Mouse (Mus musculus): ENCODE measurements around the gene Fbxl2.

Gene Fbxl2

DNA sequence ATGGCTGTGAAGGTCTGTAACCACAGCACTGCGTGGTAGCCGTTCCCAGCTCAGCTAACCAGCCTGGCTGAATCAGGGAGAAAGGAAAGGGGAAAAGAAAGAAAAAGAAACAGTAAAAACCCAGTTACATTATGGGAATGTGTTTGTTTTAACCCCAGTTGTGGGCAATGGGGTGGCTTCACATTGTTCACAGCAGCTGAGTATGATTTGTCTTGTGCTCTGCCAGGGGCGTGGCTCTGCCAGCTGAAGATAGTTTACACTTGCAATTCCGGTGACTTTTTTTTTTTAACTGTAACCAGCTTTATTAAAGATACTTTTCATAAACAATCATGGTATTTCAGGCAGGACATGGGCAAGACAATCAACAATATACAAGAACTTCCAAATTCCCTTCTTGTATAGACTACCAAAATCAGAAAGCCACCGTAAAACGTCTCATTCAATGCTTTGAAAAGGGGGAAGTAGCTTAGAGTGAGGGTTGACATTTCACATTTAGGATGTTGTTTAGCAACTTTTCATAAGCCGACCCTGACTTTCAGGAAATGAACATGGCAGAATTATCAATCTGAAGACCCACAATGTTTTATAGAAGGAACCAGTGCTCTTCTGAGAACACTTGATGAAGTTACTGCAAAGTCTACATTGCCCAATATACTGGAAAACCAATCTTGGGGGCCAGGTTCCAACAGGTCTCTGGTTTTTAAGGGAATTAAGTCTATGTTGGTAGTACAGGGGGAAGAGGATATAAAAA is 26.8 kb downstream of the Fbxl2 start:
- DNase-seq (ENCODE audit: low spot score): no peak

DNA sequence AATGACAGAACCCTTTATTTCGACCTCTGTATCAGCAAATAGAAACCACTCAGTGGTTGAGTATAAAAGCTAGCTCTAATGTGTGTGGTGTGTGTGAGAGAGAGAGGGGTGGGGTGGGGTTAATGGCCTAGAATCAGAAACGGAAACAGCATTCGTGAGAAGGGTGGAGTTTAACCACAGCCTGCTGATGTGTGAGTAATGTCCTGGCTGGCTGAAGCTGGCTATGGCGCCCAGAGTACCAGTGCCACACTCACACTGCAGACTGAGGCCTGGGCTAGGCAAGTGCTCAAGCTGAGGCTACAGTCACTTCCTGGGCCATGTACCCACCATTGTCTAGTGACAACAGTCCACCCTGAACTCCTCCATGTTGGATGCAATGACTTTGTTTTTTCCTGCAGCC is 29.6 kb downstream of the Fbxl2 start:
- DNase-seq (ENCODE audit: low spot score): no peak

DNA sequence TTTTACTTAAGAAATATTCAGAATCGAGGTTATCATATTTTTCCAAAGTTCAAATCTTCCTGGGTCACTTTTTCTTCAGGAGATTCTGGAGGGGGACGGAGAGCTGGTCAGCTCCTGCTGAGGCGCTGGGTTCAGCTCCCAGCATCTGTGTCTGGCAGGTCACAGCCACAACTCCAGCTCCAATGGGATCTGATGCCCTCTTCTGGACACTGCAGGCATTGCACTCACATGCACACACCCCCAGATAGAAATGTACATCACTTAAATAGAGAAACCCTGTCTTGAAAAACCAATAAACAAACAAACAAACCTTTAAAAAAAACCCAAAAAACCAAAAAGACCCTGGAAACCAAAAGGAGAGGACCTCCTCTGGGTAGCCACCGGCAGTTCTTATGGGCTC is 30.3 kb downstream of the Fbxl2 start:
- DNase-seq (ENCODE audit: low spot score): no peak

DNA sequence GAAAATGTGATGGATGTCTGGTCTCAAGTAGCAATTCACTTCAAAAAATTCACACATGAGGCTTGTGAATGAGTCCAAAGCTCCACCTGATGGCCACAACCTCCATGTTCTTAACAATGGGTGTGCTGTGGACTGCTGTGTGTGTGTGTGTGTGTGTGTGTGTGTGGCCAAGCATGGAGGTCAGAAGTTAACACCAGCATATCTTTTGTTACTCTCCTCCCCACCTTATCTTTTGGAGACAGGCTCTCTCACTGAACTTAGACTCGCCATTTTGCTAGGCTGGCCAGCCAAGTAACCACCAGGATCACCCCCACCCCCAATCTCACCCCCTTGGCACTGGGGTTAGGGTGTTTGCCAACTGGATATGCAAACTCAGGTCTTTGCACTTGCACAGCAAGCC is 32.0 kb downstream of the Fbxl2 start:
- no peak for DNase-seq (ENCODE audit: low spot score)

DNA sequence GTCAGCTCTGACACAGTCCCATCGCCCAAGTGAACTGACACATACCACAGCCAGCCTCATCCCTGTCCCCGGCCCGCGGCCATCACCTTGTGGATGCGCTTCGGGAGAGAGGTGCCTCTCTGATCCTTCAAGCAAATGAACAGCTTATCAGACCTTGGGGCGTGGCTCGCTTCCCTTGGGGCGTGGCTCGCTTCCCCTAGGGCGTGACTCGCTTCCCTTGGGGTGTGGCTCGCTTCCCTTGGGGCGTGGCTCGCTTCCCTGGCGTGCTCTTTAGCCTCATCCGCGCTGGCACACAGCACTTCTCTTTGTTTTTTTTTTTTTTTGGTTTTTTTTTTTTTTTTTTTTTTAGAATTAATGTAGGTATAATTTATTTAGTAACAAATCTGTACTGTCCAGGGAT is 34.8 kb downstream of the Fbxl2 start:
- no peak for DNase-seq (ENCODE audit: low spot score)

DNA sequence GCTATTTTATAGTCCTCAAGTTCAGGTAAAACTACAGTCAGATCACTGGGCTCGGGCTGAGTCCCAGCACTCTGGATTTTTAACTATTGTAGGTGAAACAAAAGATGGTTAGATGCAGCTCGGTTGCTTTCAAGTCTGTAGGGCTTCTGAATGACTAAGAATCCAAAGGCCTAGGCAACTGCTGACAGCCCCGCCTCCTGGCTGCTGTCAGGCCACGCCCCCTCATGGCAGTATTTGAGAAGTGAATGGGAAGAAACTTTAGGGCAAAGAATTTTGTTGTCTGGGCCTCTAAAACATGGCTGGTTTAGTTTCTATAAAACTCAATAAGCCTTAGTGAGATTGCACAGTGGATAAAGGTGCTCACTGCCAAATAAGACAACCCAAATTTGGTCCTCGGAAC is 36.5 kb downstream of the Fbxl2 start:
- DNase-seq (ENCODE audit: low spot score): no peak

DNA sequence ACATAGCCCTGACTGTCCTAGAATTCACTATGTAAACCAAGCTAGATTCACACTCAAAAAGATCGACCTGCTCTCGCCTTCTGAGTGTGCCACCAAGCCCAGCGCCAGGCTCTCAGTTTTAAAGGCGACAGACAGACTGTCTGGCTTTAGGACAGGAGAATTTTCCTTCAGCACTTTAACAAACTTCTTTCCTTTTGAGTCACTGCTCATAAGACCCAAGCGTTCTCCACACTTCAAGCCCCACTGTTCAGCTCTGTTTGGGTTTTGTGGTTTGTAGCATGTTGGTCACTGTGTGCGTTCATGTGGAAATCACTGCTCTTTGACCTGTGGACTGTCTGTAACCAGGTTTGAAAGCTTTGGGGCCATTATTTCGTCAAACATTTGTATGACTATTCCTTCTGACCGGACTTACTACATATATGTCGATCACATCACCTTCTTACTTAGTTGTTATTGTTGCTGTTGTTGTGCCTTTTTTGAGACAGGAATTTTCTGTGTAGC is 38.1 kb downstream of the Fbxl2 start:
- no peak for DNase-seq (ENCODE audit: low spot score)

DNA sequence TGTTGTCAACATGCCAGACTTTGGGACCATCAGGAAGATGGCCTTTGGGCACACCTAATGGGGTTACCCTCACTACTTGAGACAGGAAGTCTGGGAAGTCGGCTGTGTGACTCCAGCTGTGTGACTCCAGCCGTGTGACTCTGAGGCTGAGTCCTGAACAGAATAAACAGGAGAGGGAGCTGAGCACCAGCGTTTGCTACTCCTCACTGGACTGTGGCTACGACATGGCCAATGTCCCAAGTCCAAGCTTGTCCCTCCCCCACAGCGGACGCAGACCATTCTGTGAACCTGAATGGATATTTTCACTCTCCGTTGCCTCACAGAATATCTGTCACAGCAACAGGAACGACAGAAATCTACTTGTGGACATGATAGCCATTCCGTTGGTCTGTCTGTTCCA is 39.2 kb downstream of the Fbxl2 start:
- DNase-seq (ENCODE audit: low spot score): no peak

DNA sequence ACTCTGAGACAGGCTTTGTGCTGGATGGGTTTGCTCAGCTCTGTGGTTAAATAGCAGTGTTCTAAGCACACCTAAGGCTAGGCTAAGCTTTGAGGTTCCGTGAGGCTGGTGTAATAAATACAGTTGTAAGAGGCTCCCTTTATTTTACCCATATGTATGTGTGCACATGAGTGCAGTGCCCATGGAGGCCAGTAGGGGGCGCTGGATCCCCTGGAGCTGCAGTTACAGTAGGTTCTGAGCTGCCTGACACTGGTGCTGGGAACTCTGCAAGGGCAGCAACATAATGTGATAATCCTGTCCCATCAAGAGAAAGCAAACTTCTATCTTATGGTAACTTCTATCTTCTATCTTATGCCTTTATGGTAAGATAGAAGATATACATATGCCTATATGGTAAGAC is 47.7 kb downstream of the Fbxl2 start:
- DNase-seq (ENCODE audit: low spot score): no peak

DNA sequence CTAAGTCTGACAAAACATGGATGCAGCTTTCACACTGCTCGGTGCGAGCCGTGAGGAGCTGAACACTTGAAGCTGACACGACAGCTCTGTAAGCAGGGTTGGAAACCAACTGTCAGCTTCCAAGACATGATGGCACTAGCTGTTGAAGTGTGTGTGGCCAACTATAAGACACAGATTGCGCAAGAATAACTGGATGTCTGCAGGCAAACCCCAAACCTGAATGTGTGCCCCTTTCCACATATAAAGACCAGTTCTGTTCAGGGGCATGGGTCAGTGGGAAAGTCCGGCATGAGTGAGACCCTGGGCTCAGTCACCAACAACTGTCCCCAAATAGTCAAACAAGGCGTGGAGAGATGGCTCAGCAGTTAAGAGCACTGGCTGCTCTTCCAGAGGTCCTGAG is 53.2 kb downstream of the Fbxl2 start:
- no peak for DNase-seq (ENCODE audit: low spot score)

DNA sequence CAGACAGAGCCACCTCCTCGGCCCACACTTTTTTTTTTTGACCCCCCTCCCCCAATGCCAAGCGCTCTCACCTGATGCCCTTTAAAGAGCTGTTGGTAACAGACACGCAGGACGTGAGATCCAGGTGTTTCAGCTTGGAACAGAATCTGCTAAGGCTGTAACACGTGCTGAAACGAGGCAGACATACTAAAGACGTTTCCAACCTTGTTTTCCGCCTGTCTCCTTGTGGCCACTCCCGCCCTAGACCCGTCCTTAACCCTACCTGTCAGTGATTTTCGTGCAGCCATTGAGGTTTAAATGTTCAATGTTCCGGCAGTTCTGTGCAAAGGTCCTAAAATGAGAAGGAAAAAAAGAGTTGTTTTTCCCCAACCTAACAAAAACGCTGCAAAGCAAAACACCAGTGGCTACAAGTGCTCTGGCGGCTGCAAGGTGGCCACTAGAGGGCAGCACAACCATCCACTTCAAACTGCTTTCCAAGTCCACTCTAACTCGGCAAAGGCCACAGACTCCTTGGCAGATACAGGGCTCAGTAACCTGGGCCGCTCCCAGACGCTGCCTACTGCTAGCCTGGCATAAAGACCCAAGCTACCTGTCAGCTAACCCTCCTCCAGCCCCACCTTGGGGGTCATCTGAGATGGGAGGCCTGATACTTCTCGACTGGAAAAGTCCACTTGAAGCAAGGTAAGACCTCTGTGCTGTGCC is 55.3 kb downstream of the Fbxl2 start:
- DNase-seq (ENCODE audit: low spot score): peak; percentile 91

DNA sequence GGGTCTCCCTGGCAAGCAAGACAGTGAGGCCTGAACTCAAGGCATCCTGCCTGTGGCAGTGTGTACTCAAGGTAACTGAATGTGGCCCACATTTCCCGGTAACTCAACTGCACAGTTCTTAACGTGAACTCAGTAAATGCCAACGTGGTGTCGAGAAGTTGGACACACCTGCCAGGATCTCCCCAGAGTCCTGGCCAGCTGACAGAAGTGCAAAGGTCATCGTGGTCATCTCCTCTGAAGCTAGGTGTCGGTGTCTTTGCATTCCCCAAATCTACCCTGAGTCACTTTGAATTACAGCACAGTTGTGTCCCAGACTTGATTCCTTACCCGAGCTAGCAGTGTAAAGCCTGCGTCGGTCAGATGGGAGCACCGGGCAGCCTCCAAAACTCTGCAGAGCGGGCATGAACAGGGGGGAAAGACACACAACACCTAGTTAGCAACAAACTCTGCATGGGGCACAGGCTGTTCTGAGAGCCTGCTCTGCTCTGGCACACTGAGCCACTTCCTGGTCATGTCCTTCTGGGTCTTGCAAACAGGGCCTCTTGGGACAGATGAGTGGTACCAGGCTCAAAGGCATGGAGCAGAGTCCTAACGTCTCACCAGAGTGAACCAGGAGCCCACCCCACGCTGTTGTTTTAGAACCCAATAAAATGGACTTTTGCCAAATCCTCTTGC is 60.9 kb downstream of the Fbxl2 start:
- DNase-seq (ENCODE audit: low spot score): no peak

DNA sequence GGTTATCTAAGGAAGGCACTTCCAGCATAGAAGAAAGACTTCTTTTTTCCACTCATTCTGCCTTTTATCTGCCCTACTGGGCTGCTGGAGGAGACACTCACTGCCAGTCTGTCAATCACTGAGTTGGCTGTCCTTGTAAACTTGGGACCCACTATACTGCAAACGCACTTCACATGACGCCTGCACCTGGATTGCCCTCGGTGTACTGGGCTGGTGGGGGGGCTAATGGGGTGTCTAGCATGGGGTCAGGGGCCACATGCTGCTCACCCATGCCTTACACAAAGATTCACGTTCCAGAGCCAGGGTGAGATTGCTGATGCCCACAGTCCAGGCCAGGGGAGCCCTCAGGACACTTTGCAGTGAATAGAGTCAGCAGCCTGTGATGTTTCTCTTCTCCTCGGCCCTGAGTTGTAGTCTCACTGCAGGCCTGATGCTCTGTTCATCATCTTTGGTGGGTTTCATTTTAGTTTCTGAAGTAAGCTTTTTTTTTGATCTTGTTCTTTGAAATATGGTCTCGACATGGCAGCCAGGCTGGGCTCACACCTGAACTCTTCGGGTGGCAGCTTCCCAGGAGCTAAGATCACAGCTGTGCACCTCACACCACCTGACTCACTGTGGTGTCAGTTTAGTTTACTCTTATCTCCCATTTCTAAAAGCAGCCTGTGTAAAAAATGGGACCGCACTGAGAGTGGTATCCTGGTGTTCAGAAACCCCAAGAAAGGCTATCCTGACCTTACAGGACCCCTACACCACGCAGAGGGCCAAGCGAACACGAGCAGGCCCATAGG is 62.9 kb downstream of the Fbxl2 start:
- DNase-seq (ENCODE audit: low spot score): no peak

DNA sequence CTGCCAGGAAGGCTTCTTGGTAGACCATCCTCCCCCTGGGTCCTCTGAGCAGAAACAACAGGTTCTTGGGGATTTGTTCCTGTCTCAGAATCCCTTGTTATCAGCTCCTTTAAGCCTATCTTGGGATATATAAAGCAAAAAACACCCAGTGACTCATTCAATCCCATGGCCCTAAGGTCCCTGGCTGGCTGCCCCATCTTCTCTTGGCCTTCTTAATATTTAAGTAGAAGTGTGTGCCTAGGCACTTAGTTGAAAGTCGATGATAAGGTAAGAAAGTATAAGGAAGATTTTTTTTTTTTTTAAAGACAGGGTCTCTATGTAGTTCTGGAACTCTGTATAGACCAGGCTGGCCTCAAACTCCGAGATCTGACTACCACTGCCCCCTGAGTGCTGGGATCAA is 63.5 kb downstream of the Fbxl2 start:
- DNase-seq (ENCODE audit: low spot score): no peak

DNA sequence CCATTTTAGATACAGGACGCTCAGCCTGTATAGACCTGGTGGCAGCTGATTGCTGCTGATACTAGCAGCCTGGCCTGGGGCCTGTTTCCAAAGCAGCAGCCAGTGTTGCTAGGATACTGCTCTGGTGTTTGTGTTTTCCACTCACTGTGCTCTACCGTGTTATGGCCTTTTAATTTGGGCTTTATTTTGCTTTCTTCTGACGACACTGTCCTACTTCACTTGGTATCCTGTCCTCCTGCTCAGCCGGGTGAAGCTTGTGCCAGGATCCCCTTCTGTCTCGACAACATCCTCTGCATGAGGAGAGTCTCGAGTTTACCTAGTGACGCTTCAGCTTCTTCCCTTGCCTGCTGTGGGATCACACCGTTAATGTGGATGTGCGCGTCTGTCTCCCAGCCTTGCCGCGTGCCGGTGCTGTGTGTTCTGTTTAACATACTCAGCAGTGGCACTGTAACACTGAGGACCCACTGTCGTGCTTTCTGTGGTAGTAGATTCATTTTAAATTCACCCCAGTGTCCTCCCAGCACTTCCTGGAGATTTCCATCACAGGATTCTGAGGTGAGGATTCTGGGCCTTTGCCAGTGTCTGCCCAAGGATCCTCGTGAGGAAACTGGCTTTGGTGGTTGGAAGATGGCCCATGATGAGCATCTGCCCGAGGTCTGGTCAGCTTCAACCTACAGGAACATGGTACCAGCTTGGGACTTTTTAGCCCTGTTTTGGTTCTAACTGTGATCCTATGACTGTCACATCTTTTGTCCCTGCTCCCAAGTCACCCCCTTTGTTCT is 64.7 kb downstream of the Fbxl2 start:
- DNase-seq (ENCODE audit: low spot score): no peak

DNA sequence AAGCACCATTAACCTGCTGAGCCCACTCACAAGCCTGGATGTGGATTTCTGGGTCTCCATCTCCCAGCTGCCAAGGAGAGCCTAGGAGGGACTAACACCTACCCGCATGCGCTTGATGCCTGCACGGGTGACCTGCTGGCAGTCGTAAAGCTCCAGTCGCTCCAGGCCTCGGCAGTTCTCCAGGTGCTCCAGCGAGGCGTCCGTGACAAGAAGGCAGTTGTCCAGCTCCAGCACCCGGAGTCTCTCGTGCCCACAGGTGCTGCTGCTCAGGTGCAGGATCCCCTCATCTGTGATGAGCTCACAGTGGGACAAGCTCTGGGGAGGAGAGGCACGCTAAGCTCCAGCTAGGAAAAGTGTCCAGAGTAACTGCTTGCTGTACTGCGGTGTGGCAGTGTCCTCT is 66.6 kb downstream of the Fbxl2 start:
- no peak for DNase-seq (ENCODE audit: low spot score)

DNA sequence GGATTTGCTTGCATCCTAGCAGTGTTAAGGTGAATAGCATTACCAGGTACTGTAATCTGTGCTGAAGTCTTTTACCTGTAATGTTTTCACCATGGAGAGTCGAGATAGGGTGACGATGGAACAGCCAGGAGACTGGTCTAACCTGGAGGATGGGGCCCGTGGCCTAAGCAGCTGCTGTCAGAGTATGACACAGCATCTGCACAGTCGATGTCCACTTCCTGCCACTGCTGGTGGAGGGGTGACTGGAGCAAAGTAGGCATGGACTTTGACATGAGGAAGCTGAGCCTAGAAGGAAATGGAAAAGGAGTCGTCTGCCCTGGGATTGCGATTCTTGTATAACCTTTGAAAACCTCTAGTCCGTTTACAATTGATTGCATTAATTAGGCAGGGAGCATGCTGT is 67.3 kb downstream of the Fbxl2 start:
- no peak for DNase-seq (ENCODE audit: low spot score)

DNA sequence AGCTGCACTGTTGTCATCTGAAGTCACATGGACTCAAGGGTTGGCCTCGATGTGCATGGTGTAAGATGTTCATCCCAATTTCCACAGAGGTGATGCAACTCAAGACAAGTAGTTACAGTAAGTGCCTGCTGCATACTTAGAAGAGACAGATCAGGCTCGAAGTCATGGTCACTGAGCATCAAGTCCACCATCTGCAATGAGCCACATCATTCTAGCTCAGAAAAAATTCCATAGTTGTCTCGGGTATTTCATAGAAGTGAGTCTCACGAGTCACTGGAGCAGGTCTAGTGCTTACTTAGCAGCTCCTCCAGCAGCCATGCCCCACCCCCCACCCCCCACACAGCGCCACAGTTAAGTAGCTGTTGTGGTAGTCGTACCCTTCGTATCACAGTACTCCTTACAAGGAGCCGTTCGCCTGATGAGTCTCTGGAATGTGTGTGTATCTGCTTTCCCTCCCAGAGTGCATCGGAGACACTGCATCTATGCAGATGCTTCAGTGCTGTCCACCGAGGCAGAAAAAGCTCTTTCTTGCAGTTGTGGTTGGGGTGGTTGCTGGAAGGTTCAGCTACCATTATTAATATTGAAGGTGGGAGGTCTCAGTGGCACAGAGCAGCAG is 68.7 kb downstream of the Fbxl2 start:
- no peak for DNase-seq (ENCODE audit: low spot score)

DNA sequence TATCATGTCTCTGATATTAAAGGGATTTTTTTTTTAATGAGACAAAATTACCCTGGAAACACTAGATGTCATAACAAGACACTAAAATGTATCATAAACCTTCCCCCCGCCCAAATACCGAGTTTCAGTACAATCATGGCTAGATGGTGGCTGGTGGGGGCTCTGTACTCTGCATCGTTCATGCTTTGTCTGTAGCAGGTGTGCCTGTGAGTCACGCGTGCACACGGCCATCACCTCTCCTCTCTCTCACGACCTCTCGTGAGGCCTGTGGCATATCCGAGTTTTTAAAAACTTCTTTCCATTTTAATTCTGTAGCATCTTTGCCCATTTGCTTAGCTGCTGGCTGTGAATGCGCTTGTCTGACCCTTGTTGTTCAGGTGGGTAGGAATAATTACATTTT is 69.7 kb downstream of the Fbxl2 start:
- DNase-seq (ENCODE audit: low spot score): no peak

DNA sequence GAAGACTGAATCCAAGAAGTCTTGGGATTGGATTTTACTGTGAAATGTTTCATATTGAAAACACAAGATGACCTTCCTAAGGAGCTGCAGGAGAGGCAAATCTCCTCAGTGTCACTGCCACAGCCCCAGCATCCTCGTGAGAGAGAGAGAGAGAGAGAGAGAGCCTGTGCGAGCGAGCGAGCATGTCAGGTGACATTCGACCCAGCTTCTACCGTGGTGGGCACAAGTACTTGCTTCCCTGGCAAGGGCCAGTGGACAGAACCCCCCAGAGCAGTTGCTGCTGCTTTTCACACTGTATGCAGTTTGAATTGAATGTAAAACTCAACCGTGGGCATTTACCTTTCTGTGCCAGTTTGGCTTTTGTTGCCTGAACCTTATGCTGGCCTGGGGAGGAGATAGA is 70.5 kb downstream of the Fbxl2 start:
- no peak for DNase-seq (ENCODE audit: low spot score)

DNA sequence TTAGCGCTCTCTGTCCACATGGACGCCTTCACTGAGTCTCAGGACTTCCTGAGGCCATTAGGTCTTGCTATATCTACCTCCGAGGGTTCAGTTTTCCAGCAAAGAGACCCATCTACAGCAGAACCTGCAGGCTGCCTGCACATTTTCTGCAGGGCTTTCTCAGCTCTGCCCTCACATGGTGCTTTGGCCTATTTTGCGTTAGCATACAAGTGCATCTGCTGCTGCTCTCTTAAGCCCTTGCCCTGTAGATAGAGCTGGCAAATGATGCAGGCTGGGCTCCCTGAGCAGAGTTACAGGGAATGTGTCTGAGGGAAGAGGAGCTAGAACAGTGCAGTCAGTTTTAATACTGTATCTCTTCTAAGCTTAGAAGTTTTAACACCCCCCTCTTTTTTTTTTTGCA is 71.0 kb downstream of the Fbxl2 start:
- no peak for DNase-seq (ENCODE audit: low spot score)
